Mouse (Mus musculus): ENCODE data around the gene Wdr26. TPM values are rescaled to one million over a fixed set of nuclear protein-coding genes. Genes with fewer than 3 reads are reported as not detected.

The Wdr26 gene
- total RNA-seq, 2 experiments from 2014 or later: 96.0 to 103 TPM

DNA sequence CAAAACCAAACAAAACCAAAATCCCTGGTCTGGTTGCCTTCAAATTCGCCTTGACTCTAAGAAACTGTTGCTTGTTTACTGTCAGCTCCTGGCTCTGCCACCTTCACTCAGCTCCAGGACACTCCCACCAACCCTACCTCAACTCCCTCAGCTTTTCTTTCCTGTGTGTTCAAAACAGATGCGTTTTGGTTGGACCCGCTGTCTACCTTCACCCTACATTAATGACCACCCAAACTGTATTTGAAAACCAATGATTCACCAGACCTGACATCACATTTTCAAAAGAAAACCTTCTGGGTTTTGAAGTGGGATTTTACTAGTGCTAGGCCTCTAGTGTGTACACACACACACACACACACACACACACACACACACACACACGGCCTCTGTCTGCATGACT, 1.7 kb downstream of the Wdr26 start:
- intact Hi-C loops (cut with DNase I): loop anchor here (10.0 kb wide), 1 partner anchor 195 kb away; no protein-coding TSS in a partner anchor

DNA sequence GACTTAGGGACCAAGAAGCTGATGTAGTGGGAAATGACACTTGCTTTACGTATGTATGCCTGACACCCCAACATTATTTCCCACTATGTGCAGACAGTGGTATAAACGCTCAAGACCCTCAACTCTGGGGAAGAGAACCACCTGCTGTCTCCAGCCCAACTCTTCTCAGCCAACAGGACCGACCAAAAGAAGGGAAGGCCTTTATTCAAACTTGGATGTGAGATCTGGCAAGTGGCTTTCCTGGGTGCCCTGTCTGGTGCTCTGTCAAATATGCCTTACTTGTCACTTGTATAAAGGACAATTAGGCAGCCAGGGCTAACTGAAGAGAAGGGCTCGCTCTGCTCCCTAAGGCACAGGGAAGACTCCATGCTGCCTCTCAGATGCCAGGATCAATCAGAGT, 12.4 kb downstream of the Wdr26 start:
- DNase-seq (ENCODE audit: low spot score): no peak
- intact Hi-C loops (cut with DNase I): no loop called here

More for the DNA sequence above, 1.7 kb downstream of the Wdr26 start:
- no peak for DNase-seq (ENCODE audit: low spot score)

DNA sequence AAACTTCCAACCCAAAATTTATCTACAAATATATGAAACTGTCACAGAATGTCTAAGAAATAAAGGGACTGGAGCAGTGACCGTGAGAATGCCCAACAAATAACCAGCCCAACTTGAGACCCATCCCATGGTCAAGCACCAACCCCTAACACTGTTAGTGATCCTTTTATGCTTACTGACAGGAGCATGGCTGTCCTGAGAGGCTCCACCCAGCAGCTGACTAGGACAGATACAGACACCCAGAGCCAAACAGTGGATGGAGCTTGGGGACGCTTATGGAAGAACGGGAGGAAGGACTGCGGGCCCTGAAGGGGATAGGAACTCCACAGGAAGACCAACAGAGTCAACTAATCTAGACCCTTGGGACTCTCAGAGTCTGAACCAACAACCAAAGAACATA, 22.9 kb downstream of the Wdr26 start:
- intact Hi-C loops (cut with DNase I): no loop called here
- DNase-seq (ENCODE audit: low spot score): no peak

DNA sequence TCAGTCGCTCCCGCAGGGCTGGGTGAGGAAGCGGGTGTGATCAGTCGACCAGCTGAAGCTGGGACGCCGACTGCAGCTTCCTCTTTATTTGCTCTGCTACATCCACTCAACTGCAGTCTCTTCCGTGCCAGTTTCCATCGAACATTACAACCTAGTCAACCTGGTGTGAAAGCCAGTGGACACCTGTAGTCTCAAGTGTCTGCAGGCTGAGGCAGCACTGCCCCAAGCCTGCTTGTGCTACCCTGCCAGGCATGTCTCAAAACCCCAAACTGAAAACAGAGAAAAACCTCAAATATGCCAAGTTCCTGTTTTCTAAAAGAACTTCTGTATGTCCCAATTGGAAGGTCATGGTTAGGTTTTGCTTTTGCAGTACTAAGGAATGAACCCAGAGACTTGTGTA, 41.6 kb downstream of the Wdr26 start:
- intact Hi-C loops (cut with DNase I): no loop called here
- no peak for DNase-seq (ENCODE audit: low spot score)

DNA sequence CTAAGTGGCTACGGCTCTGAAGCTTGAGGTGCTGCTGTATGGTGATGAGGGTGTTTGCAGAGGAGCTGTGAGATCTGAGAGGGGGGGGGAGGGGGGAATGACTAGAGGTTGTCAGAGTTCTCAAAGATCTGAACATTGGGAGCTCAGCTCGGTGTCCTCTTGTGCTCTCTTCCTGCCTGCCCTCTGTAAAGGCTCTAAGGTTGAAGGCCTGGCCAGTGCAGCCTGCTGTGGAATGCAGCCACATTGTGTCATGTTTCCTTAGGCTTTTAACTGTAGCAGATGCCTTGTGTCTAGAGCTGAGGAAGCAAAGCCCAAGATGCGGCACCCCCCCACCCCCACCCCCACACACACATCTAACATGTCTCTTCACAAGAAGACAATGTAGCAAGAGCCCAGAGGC, 43.4 kb downstream of the Wdr26 start:
- no peak for DNase-seq (ENCODE audit: low spot score)
- intact Hi-C loops (cut with DNase I): no loop called here

DNA sequence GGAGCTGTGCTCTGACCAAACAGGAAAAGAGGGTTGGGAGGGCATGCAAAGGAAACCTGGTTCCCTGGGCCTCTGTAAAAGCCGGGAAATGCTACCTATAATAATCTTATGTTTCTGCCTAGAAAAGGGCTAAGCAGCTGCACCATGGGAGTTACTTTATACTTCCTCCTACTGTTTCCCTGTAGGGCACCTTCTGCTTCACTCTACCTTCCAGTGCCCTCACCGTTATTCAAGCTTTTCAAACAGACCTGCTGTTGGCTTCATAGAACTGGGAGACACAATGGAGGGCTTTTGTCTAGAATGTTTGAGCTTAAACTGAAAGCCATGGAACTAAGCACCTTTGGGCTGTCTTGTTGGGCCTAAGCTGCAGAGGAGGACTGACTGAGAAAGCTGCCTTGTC, 44.0 kb downstream of the Wdr26 start:
- intact Hi-C loops (cut with DNase I): no loop called here
- DNase-seq (ENCODE audit: low spot score): no peak

DNA sequence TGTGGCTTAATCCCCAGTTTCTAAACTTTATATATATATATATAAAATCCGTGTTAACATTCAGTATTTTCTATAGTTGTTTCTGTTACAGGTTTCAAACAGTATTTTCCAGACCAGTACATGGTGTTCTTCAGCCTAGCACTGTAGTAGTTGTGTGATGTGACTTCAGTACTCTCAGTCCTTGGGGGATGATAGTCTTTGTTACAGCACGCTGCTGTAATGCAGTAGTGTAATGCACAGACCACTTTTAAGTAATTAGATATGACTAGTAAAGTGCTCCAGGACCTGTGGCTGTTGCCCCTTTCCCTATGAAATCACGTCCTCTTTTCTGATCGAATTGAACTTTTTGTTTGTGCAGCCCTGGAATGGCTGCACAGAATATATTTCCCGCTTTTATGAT, 60.3 kb downstream of the Wdr26 start:
- intact Hi-C loops (cut with DNase I): no loop called here
- no peak for DNase-seq (ENCODE audit: low spot score)

DNA sequence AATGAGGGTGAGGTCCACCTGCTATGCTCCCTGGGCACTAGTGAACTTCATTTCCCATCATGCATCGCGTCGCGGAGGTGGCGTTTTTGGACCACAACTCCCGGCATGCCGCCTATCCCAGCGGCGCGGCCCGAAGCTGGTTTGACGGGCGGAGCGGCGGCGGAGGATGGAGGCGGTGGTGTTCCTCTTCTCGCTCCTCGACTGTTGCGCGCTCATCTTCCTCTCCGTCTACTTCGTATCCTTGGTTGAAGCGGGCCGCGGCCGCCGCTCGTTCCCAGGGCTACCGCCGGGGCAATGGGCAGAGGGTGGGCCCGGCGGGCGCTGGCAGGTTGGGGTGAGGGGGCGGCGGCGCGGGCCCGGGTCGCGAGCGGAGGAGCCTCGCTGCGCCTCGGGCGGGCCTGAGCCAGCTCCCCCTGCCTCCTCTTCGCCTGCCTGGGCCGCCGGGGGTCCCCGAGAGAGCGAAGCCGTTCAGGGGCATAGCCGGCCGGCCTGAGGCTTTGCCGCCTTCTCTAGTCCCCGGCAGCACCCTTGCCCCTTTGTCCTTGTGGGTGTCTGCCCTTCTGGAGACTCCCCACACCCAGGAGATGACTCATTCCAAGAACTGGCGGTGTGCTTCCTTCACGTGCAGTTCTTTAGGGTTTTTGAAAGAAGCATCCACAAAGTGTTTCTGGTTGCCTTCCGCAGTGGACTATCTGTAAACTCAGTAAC, 60.8 kb downstream of the Wdr26 start:
- intact Hi-C loops (cut with DNase I): no loop called here
- DNase-seq (ENCODE audit: low spot score): peak; percentile 71

DNA sequence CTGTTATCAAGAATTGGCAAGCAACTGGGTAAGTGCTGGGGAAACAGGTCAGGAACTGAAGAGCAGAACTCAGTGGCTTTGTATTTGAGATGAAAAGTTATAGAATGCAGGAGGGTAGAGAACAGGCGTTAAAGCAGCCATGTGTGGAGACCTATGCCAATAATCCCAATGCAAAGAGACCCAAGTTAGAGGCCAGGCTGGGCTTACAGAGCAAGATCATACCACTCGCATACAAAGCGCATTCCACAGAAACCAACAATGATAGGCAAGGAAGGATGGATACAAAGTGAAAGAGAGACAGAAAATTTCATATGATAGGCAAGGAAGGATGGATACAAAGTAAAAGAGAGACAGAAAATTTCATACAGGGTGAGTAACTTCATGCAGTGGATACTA, 61.4 kb downstream of the Wdr26 start:
- no peak for DNase-seq (ENCODE audit: low spot score)
- intact Hi-C loops (cut with DNase I): no loop called here

DNA sequence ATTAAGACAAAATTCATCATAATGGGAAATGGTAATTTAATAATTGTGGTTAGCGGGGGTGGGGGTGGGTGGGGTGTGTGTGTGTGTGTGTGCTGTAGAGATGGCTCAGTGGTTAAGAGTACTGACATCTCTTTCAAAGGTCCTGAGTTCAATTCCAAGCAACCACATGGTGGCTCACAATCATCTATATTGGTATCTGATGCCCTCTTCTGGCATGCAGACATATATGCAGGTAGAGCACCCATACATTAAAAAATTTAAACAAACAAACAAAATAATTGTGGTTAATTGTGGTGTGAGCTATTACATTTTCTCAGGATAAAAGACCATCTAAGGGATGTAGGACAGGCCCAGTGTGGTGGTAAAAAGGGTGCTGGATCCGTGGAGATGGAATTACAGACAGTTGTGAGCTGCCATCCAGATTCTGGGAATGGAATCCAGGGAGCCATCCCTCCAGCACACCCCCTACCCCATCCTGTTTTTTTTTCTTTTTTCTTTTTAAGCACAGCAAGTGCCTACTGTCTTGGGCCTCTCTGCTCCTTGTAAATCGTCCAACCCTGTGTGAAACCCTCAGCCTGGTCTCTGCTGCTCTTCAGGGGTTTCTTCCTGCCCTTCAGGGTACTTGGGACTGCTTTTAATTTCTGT, 62.3 kb downstream of the Wdr26 start:
- no peak for DNase-seq (ENCODE audit: low spot score)
- intact Hi-C loops (cut with DNase I): loop anchor here (5.0 kb wide), 1 partner anchor 83 kb away; no protein-coding TSS in a partner anchor

DNA sequence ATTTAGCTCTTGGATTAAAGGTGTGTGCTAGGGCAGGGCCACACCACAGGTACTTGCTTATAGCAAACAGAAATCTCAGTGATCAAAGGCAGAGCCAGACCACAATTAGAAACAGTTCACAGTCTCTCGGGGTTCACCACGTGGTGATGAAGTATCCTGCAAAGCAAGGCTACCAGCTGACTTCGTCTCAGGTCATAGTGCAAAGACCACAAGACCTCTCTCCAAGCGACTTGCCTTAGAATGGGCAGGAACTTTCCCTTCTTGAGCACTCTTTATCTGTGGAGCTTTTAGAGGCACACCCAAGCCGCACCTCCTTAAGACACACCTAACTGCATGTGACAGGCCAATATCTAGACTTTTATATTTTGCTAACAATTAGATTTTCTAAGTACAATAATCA, 63.3 kb downstream of the Wdr26 start:
- intact Hi-C loops (cut with DNase I): loop anchor here (5.0 kb wide), 1 partner anchor 84 kb away; no protein-coding TSS in a partner anchor
- DNase-seq (ENCODE audit: low spot score): no peak

DNA sequence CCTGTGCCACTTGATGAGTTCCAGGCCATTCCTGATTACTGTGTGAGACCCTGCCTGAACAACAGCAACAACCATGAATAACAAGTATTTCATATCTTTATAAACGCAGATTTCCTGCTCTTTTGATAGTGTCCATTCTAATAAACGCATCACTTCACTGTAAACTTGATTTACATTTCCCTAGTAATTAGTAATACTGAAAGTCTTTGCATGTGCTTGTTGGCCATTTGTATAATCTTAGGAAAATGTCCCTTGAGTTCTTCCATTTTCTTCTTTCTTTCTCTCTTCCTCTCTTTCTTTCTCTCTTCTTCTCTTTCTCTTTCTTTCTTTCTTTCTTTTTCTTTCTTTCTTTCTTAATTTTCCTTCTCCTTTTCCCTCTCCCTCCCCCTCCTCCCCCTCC, 65.6 kb downstream of the Wdr26 start:
- intact Hi-C loops (cut with DNase I): loop anchor here (5.0 kb wide), 1 partner anchor 86 kb away; no protein-coding TSS in a partner anchor

DNA sequence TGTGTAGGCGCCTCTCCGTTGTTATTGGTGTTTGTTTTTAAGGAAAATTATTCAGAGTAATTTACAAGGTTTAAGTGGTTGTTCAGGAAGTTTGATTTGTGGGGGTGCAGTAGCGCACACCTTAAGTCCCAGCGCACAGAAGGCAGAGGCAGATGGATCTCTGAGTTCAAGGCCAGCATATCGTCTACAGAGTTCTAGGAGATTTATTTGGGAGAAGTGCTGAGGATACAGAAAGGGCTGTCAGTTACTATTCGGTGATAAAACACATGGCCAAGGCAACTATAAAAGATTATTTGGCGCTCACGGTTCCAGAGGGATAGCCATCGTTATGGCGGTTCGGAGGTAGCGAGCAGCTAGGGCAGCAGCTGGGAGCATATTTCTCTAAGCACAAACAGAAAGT, 66.8 kb downstream of the Wdr26 start:
- intact Hi-C loops (cut with DNase I): loop anchor here (5.0 kb wide), 1 partner anchor 87 kb away; no protein-coding TSS in a partner anchor
- no peak for DNase-seq (ENCODE audit: low spot score)

More for the DNA sequence above, 65.6 kb downstream of the Wdr26 start:
- DNase-seq (ENCODE audit: low spot score): no peak

DNA sequence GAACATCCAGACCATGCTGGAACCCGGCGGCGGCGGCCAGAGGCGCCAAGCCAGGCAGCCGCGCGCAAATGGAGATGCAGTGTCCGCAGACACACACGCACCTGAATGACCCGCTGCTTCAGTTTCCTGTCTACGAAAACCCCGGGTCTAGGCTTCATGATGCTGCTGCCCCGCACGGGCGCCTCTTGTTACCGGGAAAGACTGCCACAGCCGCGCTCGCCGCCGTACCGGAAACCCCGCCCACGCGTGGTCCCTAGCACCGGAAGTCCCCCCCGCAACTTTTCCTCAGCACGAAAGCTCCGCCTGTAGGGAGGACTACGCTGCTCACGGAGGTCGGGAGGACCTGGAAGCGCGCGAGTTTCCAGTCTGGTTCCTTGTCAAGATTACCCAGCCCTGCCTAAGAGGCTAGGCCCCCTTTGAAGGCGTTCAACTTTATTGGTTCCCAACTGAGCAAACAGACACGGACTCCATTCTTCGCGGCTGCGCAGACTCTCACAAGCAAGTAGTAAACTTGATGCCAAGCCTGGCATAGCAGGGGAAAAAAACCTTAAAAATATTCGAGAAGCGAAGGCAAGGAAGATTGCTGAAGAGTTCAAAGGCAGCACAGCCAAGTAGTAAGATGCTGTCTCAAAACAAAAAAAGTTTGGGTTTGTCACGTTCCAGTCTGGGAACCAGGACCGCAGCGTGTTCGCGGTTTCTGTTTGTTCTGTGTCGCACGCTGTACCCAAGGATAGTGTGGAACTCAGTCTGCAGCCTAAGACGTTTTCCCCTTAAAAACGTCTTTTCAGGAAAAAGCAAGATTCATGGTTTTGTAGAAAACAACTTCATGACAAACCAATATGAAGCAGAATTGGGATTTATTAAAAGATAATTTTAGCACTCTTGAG, 67.6 kb downstream of the Wdr26 start, which contains the start of the genes Nvl and Cnih4:
Nvl (minus strand) TSS at position 255 of the 887 bp plus-strand sequence.
Cnih4 (plus strand) TSS at position 744 of the 887 bp plus-strand sequence.
- DNase-seq (ENCODE audit: low spot score): peak; percentile 87
- intact Hi-C loops (cut with DNase I): no loop called here

DNA sequence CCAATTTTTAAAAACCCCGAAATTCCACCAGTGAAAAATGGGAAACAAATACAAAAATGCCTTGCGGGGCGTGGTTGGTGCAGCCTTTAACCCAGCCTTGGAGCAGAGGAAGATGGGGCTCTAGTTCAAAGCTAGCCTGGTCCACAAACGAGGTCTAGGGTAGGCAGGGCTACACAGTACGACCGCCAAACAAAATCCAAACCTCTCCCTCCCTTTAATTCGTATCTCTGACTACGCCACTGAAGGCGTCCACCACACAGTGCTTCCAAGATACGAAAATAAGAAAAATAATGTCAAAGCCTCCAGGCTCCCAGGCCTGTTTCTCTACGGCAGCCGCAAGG, 68.2 kb downstream of the Wdr26 start:
- no peak for DNase-seq (ENCODE audit: low spot score)
- intact Hi-C loops (cut with DNase I): no loop called here

DNA sequence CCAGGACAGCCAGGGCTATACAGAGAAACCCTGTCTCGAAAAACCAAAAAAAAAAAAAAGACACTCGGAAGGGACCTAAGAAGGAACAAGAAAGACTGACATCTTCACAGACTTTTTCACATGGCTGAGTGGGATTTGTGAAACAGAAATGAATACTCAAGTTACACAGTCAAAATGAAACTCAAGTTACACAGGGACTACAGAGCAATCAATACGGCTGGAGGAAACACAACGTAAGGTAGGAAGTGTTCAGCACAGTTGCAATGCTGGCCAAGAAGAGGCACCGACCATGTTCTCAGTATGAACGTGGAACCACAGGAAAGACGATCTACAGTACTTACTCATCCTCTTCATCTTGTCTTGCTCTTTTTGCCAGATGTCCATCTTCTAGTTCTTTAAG, 73.1 kb downstream of the Wdr26 start:
- DNase-seq (ENCODE audit: low spot score): no peak
- intact Hi-C loops (cut with DNase I): no loop called here

DNA sequence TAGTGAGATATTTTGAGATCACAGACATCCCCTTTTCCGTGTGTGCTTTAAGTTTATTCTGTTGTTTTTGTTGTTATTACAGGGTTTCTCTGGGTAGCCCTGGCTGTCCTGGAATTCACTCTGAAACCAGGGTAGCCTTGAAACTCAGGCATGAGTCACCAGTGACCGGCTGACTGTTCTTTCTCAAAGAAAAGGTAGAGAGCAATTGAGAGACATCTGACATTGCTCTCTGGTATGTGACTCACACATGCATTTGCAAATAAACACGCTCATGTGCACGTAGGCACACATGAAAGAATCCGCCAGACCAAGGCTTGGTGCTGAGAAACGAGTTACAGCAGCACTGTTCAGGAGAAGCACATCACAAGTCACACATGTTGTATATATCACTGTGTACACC, 79.9 kb downstream of the Wdr26 start:
- intact Hi-C loops (cut with DNase I): no loop called here
- DNase-seq (ENCODE audit: low spot score): no peak

DNA sequence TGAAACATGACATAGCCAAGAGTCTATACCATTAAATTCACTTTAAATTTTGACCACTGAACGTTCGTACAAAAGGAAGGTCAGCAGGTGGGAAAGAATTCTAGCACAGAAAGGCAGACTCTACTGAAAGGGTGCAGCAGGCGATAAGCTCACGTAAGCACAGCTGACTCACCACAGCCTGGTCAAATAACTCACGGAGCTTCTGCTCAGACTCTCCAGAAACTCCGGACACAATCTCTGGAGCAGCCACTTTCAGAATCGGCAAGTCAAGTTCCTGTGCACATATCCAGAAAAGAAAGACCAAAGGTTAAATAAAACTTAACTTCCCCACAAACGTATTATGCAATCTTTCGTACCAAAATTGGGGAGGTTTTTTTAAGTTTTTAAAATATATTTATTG, 85.0 kb downstream of the Wdr26 start:
- no peak for DNase-seq (ENCODE audit: low spot score)
- intact Hi-C loops (cut with DNase I): no loop called here

DNA sequence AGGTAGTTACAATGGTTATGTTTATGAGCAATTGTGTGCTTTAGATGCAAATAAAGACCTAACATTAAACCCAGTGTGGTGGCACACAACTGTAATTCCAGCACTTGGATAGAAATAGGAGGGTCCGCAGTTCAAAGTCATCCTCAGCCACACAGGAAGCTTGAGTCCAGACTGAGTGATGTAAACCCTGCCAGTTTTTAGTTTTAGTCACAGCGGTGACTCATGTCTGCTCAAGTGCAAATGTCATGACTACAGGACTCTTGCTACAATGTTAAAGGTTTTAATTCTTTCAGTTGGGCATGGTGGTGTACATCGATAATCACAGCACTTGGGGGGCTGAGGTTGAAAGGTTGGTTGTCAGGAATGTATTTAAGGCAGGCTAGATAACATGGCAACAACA, 85.9 kb downstream of the Wdr26 start:
- no peak for DNase-seq (ENCODE audit: low spot score)
- intact Hi-C loops (cut with DNase I): no loop called here

DNA sequence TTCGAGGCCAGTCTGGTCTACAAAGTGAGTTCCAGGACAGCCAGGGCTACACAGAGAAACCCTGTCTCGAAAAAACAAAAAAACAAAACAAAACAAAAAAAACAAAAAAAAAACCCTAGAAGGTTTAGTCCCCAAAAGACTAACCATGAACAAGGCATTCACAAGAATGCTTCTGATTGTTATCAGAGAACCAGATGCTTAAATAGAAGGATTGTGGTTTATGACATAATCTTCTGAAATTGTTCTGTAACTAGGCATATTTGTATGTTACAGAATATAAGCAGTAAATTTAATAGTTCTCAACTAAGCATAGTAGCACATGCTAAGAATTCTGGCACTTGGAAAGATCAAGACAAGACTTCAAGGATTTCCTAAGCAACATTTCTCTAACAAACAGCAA, 87.7 kb downstream of the Wdr26 start:
- intact Hi-C loops (cut with DNase I): no loop called here

More for the DNA sequence above, 87.7 kb downstream of the Wdr26 start:
- DNase-seq (ENCODE audit: low spot score): no peak

Measured in heart, postnatal 25 days (tissue).